Mouse (Mus musculus) thymus, adult 2 months (tissue): ENCODE results near the gene Vapb.

ENCODE experiments used
- CTCF ChIP-seq: fragments of 200-500 bp; IDR thresholded peaks from 2 replicates; pipeline ENCODE4 v1.5.1; 2012; ENCODE audit warnings: mild to moderate bottlenecking, control low read depth, low read length, moderate library complexity, borderline replicate concordance; ENCODE audit not compliant: control insufficient read depth, poor library complexity, insufficient read depth; ENCODE audit errors: extremely low read depth
- POLR2A ChIP-seq: fragments of 200-500 bp; IDR thresholded peaks from 2 replicates; pipeline ENCODE4 v1.6.1; 2012; ENCODE audit warnings: mild to moderate bottlenecking, low read length, control low read depth, moderate library complexity; ENCODE audit not compliant: control insufficient read depth, poor library complexity, insufficient read depth; ENCODE audit errors: extremely low read depth

GRCm38 (mm10) chr2:173738232-173738631 lies 921 bp downstream of the Vapb start:
- no peak for TF ChIP-seq CTCF
- no peak for TF ChIP-seq POLR2A
